Mouse (Mus musculus): ENCODE measurements around the gene Npdc1. TPM values are rescaled to one million over a fixed set of nuclear protein-coding genes. Genes with fewer than 3 reads are reported as not detected.

The Npdc1 gene
- total RNA-seq, 2 experiments from 2014 or later, result not detected

Other genes starting within 250 kb of the Npdc1 start
Only the 30 nearest of the 40 such genes appear.
- 269 and 285 TPM in 2 replicates for gene Tubb4b, start 174.6 kb upstream of the Npdc1 start, total RNA-seq (2015)
- 371 and 385 TPM in 2 replicates for gene Tubb4b, start 174.6 kb upstream of the Npdc1 start, total RNA-seq (2017)
- not detected in 2 replicates for gene Slc34a3, start 165.0 kb upstream of the Npdc1 start, total RNA-seq (2015)
- gene Slc34a3, start 165.0 kb upstream of the Npdc1 start, total RNA-seq (2017), result not detected in 2 replicates
- not detected in 2 replicates for gene Rnf224, start 162.6 kb upstream of the Npdc1 start, total RNA-seq (2015)
- not detected in 2 replicates for gene Rnf224, start 162.6 kb upstream of the Npdc1 start, total RNA-seq (2017)
- 0.14 TPM in 1 of 2 replicates, not detected in the other for gene Rnf208, start 157.1 kb upstream of the Npdc1 start, total RNA-seq (2015)
- not detected in 2 replicates for gene Rnf208, start 157.1 kb upstream of the Npdc1 start, total RNA-seq (2017)
- gene Cysrt1, start 156.9 kb upstream of the Npdc1 start, total RNA-seq (2015), result not detected in 2 replicates
- not detected in 2 replicates for gene Cysrt1, start 156.9 kb upstream of the Npdc1 start, total RNA-seq (2017)
- 4.7 TPM in 2 replicates for gene AL732309.1, start 152.5 kb upstream of the Npdc1 start, total RNA-seq (2015)
- gene AL732309.1, start 152.5 kb upstream of the Npdc1 start, total RNA-seq (2017), result 1.7 TPM in 1 of 2 replicates, not detected in the other
- gene Tmem203, start 143.9 kb upstream of the Npdc1 start, total RNA-seq (2015), result 8.4 and 13.1 TPM in 2 replicates
- 7.4 and 10.9 TPM in 2 replicates for gene Tmem203, start 143.9 kb upstream of the Npdc1 start, total RNA-seq (2017)
- 7.5 and 10.5 TPM in 2 replicates for gene Tprn, start 136.7 kb upstream of the Npdc1 start, total RNA-seq (2015)
- gene Tprn, start 136.7 kb upstream of the Npdc1 start, total RNA-seq (2017), result 5.2 and 6.0 TPM in 2 replicates
- gene Ssna1, start 126.9 kb upstream of the Npdc1 start, total RNA-seq (2015), result 159 TPM in 2 replicates
- gene Ssna1, start 126.9 kb upstream of the Npdc1 start, total RNA-seq (2017), result 61.1 and 86.0 TPM in 2 replicates
- gene Anapc2, start 126.9 kb upstream of the Npdc1 start, total RNA-seq (2015), result 28.9 and 40.5 TPM in 2 replicates
- 25.1 and 32.1 TPM in 2 replicates for gene Anapc2, start 126.9 kb upstream of the Npdc1 start, total RNA-seq (2017)
- gene Tmem210, start 111.2 kb upstream of the Npdc1 start, total RNA-seq (2015), result not detected in 2 replicates
- gene Tmem210, start 111.2 kb upstream of the Npdc1 start, total RNA-seq (2017), result not detected in 2 replicates
- gene Lrrc26, start 109.4 kb upstream of the Npdc1 start, total RNA-seq (2015), result not detected in 2 replicates
- gene Lrrc26, start 109.4 kb upstream of the Npdc1 start, total RNA-seq (2017), result not detected in 2 replicates
- gene Grin1, start 80.2 kb upstream of the Npdc1 start, total RNA-seq (2015), result not detected in 2 replicates
- not detected in 2 replicates for gene Grin1, start 80.2 kb upstream of the Npdc1 start, total RNA-seq (2017)
- gene Man1b1, start 67.0 kb upstream of the Npdc1 start, total RNA-seq (2015), result 14.8 TPM in 2 replicates
- gene Man1b1, start 67.0 kb upstream of the Npdc1 start, total RNA-seq (2017), result 36.8 and 40.8 TPM in 2 replicates
- gene Dpp7, start 43.0 kb upstream of the Npdc1 start, total RNA-seq (2015), result 25.1 and 30.5 TPM in 2 replicates
- gene Dpp7, start 43.0 kb upstream of the Npdc1 start, total RNA-seq (2017), result 27.8 and 50.7 TPM in 2 replicates
- 34.4 and 36.0 TPM in 2 replicates for gene Uap1l1, start 33.7 kb upstream of the Npdc1 start, total RNA-seq (2015)
- 11.0 and 12.6 TPM in 2 replicates for gene Uap1l1, start 33.7 kb upstream of the Npdc1 start, total RNA-seq (2017)
- gene Sapcd2, start 27.0 kb upstream of the Npdc1 start, total RNA-seq (2015), result 4.9 and 5.5 TPM in 2 replicates
- gene Sapcd2, start 27.0 kb upstream of the Npdc1 start, total RNA-seq (2017), result 3.6 and 4.6 TPM in 2 replicates
- not detected in 2 replicates for gene Entpd2, start 3.5 kb upstream of the Npdc1 start, total RNA-seq (2015)
- not detected in 2 replicates for gene Entpd2, start 3.5 kb upstream of the Npdc1 start, total RNA-seq (2017)
- gene Fut7, start 23.9 kb downstream of the Npdc1 start, total RNA-seq (2015), result 10.1 and 11.6 TPM in 2 replicates
- gene Fut7, start 23.9 kb downstream of the Npdc1 start, total RNA-seq (2017), result 20.4 and 21.5 TPM in 2 replicates
- 25.5 and 33.3 TPM in 2 replicates for gene Abca2, start 29.4 kb downstream of the Npdc1 start, total RNA-seq (2015)
- 12.0 and 13.0 TPM in 2 replicates for gene Abca2, start 29.4 kb downstream of the Npdc1 start, total RNA-seq (2017)
- gene Clic3, start 57.5 kb downstream of the Npdc1 start, total RNA-seq (2015), result not detected in 2 replicates
- not detected in 2 replicates for gene Clic3, start 57.5 kb downstream of the Npdc1 start, total RNA-seq (2017)
- gene Paxx, start 61.7 kb downstream of the Npdc1 start, total RNA-seq (2015), result 36.3 and 36.5 TPM in 2 replicates
- 25.7 and 29.6 TPM in 2 replicates for gene Paxx, start 61.7 kb downstream of the Npdc1 start, total RNA-seq (2017)
- not detected in 2 replicates for gene Ptgds, start 70.7 kb downstream of the Npdc1 start, total RNA-seq (2015)
- not detected in 2 replicates for gene Ptgds, start 70.7 kb downstream of the Npdc1 start, total RNA-seq (2017)
- not detected in 2 replicates for gene Lcn12, start 94.6 kb downstream of the Npdc1 start, total RNA-seq (2015)
- gene Lcn12, start 94.6 kb downstream of the Npdc1 start, total RNA-seq (2017), result not detected in 2 replicates
- 23.4 and 32.3 TPM in 2 replicates for gene Fbxw5, start 101.4 kb downstream of the Npdc1 start, total RNA-seq (2015)
- 15.5 and 19.8 TPM in 2 replicates for gene Fbxw5, start 101.4 kb downstream of the Npdc1 start, total RNA-seq (2017)
- gene C8g, start 102.4 kb downstream of the Npdc1 start, total RNA-seq (2015), result 0.18 and 2.1 TPM in 2 replicates
- gene C8g, start 102.4 kb downstream of the Npdc1 start, total RNA-seq (2017), result 0.44 and 1.2 TPM in 2 replicates
- gene Traf2, start 147.6 kb downstream of the Npdc1 start, total RNA-seq (2015), result 9.1 and 9.4 TPM in 2 replicates
- 12.6 and 15.3 TPM in 2 replicates for gene Traf2, start 147.6 kb downstream of the Npdc1 start, total RNA-seq (2017)
- gene Edf1, start 158.5 kb downstream of the Npdc1 start, total RNA-seq (2015), result 155 and 171 TPM in 2 replicates
- 133 and 145 TPM in 2 replicates for gene Edf1, start 158.5 kb downstream of the Npdc1 start, total RNA-seq (2017)
- gene Mamdc4, start 175.5 kb downstream of the Npdc1 start, total RNA-seq (2015), result 0.09 and 2.3 TPM in 2 replicates
- 0.15 and 5.0 TPM in 2 replicates for gene Mamdc4, start 175.5 kb downstream of the Npdc1 start, total RNA-seq (2017)
- gene Phpt1, start 175.9 kb downstream of the Npdc1 start, total RNA-seq (2015), result 12.7 and 15.1 TPM in 2 replicates
- gene Phpt1, start 175.9 kb downstream of the Npdc1 start, total RNA-seq (2017), result 8.4 and 11.8 TPM in 2 replicates